Mouse (Mus musculus) CH12.LX (cell line): ENCODE results near the gene Fyb2. TPM values are rescaled to one million over a fixed set of nuclear protein-coding genes. Genes with fewer than 3 reads are reported as not detected.

ENCODE experiments used
- DNase-seq: peaks from one replicate; pipeline ENCODE4 v3.0.0-alpha.2; 2013; ENCODE audit errors: extremely low read depth
- H3K27ac ChIP-seq: 2 replicates; pipeline ENCODE4 v1.5.1; 2012; ENCODE audit warnings: low read depth, mild to moderate bottlenecking, control low read depth, moderate library complexity; ENCODE audit not compliant: insufficient read depth
- H3K27me3 ChIP-seq: replicated peaks from 2 replicates; pipeline ENCODE3; 2012; ENCODE audit warnings: inconsistent platforms
- H3K36me3 ChIP-seq, 2 experiments: replicated peaks in 1 of 2; 2 replicates each; pipeline versions ENCODE3 to v1.6.1; 2012; ENCODE audit warnings: inconsistent platforms in 1 of 2, low read length in 1 of 2, mild to moderate bottlenecking in 1 of 2, mixed read lengths in 1 of 2, moderate library complexity in 1 of 2; ENCODE audit not compliant: control insufficient read depth in 1 of 2, insufficient read depth in 1 of 2
- H3K4me1 ChIP-seq, 2 experiments: 2 replicates each; pipeline ENCODE4 v1.6.1; 2012; ENCODE audit warnings: inconsistent platforms in 1 of 2, moderate library complexity in 1 of 2; ENCODE audit not compliant: insufficient read depth in 2 of 2, control insufficient read depth in 1 of 2
- H3K4me2 ChIP-seq: 2 replicates; pipeline ENCODE4 v1.6.1; 2012; ENCODE audit warnings: low read depth, mild to moderate bottlenecking, control low read depth; ENCODE audit not compliant: poor library complexity, insufficient read depth, severe bottlenecking
- H3K4me3 ChIP-seq, 3 experiments: fragments of 150-350 bp in 1 of 3; sonication (generic) in 1 of 3; replicated peaks in 1 of 3; 2 replicates each; pipeline versions ENCODE3 to v1.5.1; 2011 to 2012; ENCODE audit warnings: low read depth in 2 of 3, low read length in 2 of 3, mild to moderate bottlenecking in 2 of 3, moderate library complexity in 2 of 3, control low read depth in 1 of 3, improper control_type of control experiment in 1 of 3, inconsistent platforms in 1 of 3, mixed read lengths in 1 of 3; ENCODE audit not compliant: poor library complexity in 1 of 3
- H3K79me2 ChIP-seq: replicated peaks from 2 replicates; pipeline ENCODE4 v1.6.1; 2012; ENCODE audit warnings: mild to moderate bottlenecking, moderate library complexity; ENCODE audit not compliant: control insufficient read depth, poor library complexity, insufficient read depth, severe bottlenecking; ENCODE audit errors: extremely low read depth
- H3K9ac ChIP-seq: 2 replicates; pipeline ENCODE4 v1.6.1; 2012; ENCODE audit warnings: low read depth, mild to moderate bottlenecking, control low read depth, moderate library complexity; ENCODE audit not compliant: insufficient read depth
- H3K9me3 ChIP-seq: replicated peaks from 2 replicates; pipeline ENCODE3; 2012; ENCODE audit warnings: low read length, inconsistent platforms, mixed read lengths
- BHLHE40 ChIP-seq: IDR thresholded peaks from 2 replicates; pipeline ENCODE4 v1.6.1; 2011; ENCODE audit warnings: mild to moderate bottlenecking, low read depth, low read length, improper control_type of control experiment
- CTCF ChIP-seq, 2 experiments: IDR thresholded peaks in 1 of 2; conservative IDR thresholded peaks in 1 of 2; 2 replicates each; pipeline ENCODE4 v1.5.1; 2011 to 2012; ENCODE audit warnings: low read depth in 2 of 2, low read length in 2 of 2, improper control_type of control experiment in 1 of 2, inconsistent platforms in 1 of 2, mild to moderate bottlenecking in 1 of 2, moderate library complexity in 1 of 2
- E2F4 ChIP-seq: IDR thresholded peaks from 2 replicates; pipeline ENCODE4 v1.6.1; 2011; ENCODE audit warnings: low read depth, low read length, improper control_type of control experiment; ENCODE audit not compliant: insufficient replicate concordance
- ELF1 ChIP-seq: IDR thresholded peaks from 2 replicates; pipeline ENCODE4 v1.6.1; 2014; ENCODE audit warnings: low read depth, mild to moderate bottlenecking, inconsistent platforms, low read length, improper control_type of control experiment
- GABPA ChIP-seq: IDR thresholded peaks from 2 replicates; pipeline ENCODE4 v1.6.1; 2012; ENCODE audit warnings: low read depth, low read length, improper control_type of control experiment, inconsistent platforms; ENCODE audit not compliant: insufficient replicate concordance
- JUN ChIP-seq: IDR thresholded peaks from 2 replicates; pipeline ENCODE4 v1.6.1; 2011; ENCODE audit warnings: low read depth, mild to moderate bottlenecking, low read length, improper control_type of control experiment, moderate library complexity; ENCODE audit not compliant: insufficient read depth
- JUND ChIP-seq: conservative IDR thresholded peaks from 2 replicates; pipeline ENCODE4 v1.6.1; 2011; ENCODE audit warnings: low read depth, low read length, improper control_type of control experiment
- KAT2A ChIP-seq: IDR thresholded peaks from 2 replicates; pipeline ENCODE4 v1.6.1; 2012; ENCODE audit warnings: low read length, improper control_type of control experiment, inconsistent platforms; ENCODE audit not compliant: insufficient replicate concordance
- MAX ChIP-seq: IDR thresholded peaks from 2 replicates; pipeline ENCODE4 v1.6.1; 2011; ENCODE audit warnings: low read length, improper control_type of control experiment
- MAZ ChIP-seq: IDR thresholded peaks from 2 replicates; pipeline ENCODE4 v1.6.1; 2012; ENCODE audit warnings: low read depth, mild to moderate bottlenecking, inconsistent platforms, low read length, improper control_type of control experiment, moderate library complexity
- MYC ChIP-seq: IDR thresholded peaks from 2 replicates; pipeline ENCODE4 v1.6.1; 2011; ENCODE audit warnings: low read depth, mild to moderate bottlenecking, improper control_type of control experiment, low read length
- POLR2AphosphoS2 ChIP-seq: IDR thresholded peaks from 2 replicates; pipeline ENCODE4 v1.6.1; 2011; ENCODE audit warnings: low read depth, low read length, improper control_type of control experiment
- RAD21 ChIP-seq: IDR thresholded peaks from 2 replicates; pipeline ENCODE4 v1.6.1; 2011; ENCODE audit warnings: low read depth, mild to moderate bottlenecking, low read length, improper control_type of control experiment, moderate library complexity
- RCOR1 ChIP-seq: conservative IDR thresholded peaks from 2 replicates; pipeline ENCODE4 v1.6.1; 2012; ENCODE audit warnings: low read depth, mild to moderate bottlenecking, inconsistent platforms, low read length, improper control_type of control experiment
- SIN3A ChIP-seq: IDR thresholded peaks from 2 replicates; pipeline ENCODE4 v1.6.1; 2012; ENCODE audit warnings: low read length, improper control_type of control experiment, inconsistent platforms
- SMC3 ChIP-seq: IDR thresholded peaks from 2 replicates; pipeline ENCODE4 v1.6.1; 2011; ENCODE audit warnings: low read depth, low read length, improper control_type of control experiment
- UBTF ChIP-seq: IDR thresholded peaks from 2 replicates; pipeline ENCODE4 v1.6.1; 2012; ENCODE audit warnings: low read depth, mild to moderate bottlenecking, inconsistent platforms, low read length, improper control_type of control experiment, moderate library complexity
- USF1 ChIP-seq: IDR thresholded peaks from 2 replicates; pipeline ENCODE4 v1.6.1; 2014; ENCODE audit warnings: low read depth, mild to moderate bottlenecking, inconsistent platforms, low read length, improper control_type of control experiment
- ZC3H11A ChIP-seq: IDR thresholded peaks from 2 replicates; pipeline ENCODE4 v1.6.1; 2012; ENCODE audit warnings: low read depth, mild to moderate bottlenecking, inconsistent platforms, low read length, improper control_type of control experiment
- ZMIZ1 ChIP-seq: IDR thresholded peaks from 2 replicates; pipeline ENCODE4 v1.6.1; 2012; ENCODE audit warnings: low read depth, mild to moderate bottlenecking, inconsistent platforms, low read length, improper control_type of control experiment
- ZNF384 ChIP-seq: IDR thresholded peaks from 2 replicates; pipeline ENCODE4 v1.6.1; 2012; ENCODE audit warnings: low read depth, low read length, improper control_type of control experiment, inconsistent platforms
- dilution Hi-C: fragments of 300-500 bp; cut with MboI; formaldehyde crosslinking; loops from 2 replicates; pipeline ENCODE4 v1.14.3; 2020; ENCODE audit warnings: low sequenced_read_pairs; ENCODE audit not compliant: extremely low pct_unique_long_range_greater_than_20kb, extremely low pct_ligation_motif_present
- in situ Hi-C: fragments of 300-500 bp; cut with MboI; formaldehyde crosslinking; loops from 3 replicates; pipeline ENCODE4 v1.14.3; 2019; ENCODE audit warnings: low sequenced_read_pairs, low pct_ligation_motif_present, low pct_unique_long_range_greater_than_20kb, mixed read lengths
- polyA plus RNA-seq: library from polyadenylated mRNA; unstranded; fragments of >175 nt; gene quantifications from 2 replicates; pipeline ENCODE4 v1.2.1, GENCODE M21; 2012; ENCODE audit warnings: low read depth; ENCODE audit not compliant: insufficient read length
- total RNA-seq, 2 experiments: library from RNA; depleted of rRNA; stranded (reverse); fragments of 300-350 nt in 1 of 2; fragments of >200 nt in 1 of 2; gene quantifications; 2 replicates each; pipeline ENCODE4 v1.2.3; 2012 to 2014

The Fyb2 gene
- total and polyA plus RNA-seq, 3 experiments, result 0.28 TPM; not detected in 2

- in situ Hi-C loops (no loop called here), dilution Hi-C loops (no loop called here)
- H3K36me3 ChIP-seq, result no peaks in the 10 kb centered on the region
- H3K4me3 ChIP-seq, result no peak overlapping the region
- TF ChIP-seq JUND (no peak), BHLHE40 (no peak), ELF1 (no peak), ZNF384 (no peak), POLR2AphosphoS2 (no peak), E2F4 (no peak), UBTF (no peak), MYC (no peak), KAT2A (no peak), MAX (no peak), GABPA (no peak), ZC3H11A (no peak), RAD21 (no peak)
- H3K9ac ChIP-seq, result no peak overlapping the region
- no peak overlapping the region for H3K4me2 ChIP-seq
- no peaks in the 10 kb centered on the region for H3K79me2 ChIP-seq
- H3K27me3 ChIP-seq, result no peaks in the 10 kb centered on the region
- no peaks in the 10 kb centered on the region for H3K9me3 ChIP-seq
- no peak overlapping the region for H3K27ac ChIP-seq
- DNase-seq, result no peak
- no peaks in the 10 kb centered on the region for H3K4me1 ChIP-seq
Observed at GRCm38 (mm10) chr4:104934997-104935396, 21.7 kb downstream of the Fyb2 start.

- no peak overlapping the region for H3K4me2 ChIP-seq
- dilution Hi-C loops, result no loop called here
- no peaks in the 10 kb centered on the region for H3K27me3 ChIP-seq
- no peaks in the 10 kb centered on the region for H3K4me1 ChIP-seq
- in situ Hi-C loops, result no loop called here
- H3K36me3 ChIP-seq, result no peaks in the 10 kb centered on the region
- TF ChIP-seq POLR2AphosphoS2 (no peak), ZMIZ1 (no peak), KAT2A (no peak), JUN (no peak), RCOR1 (no peak), USF1 (no peak), SMC3 (no peak), CTCF (conservative IDR thresholded peaks at IDR 0.05 in 1 of 2, IDR thresholded peaks at IDR 0.05 in 1 of 2; ENCODE audit: low read depth in 2 of 2, low read length in 2 of 2) (no peak), SIN3A (no peak), MAZ (no peak)
- H3K79me2 ChIP-seq, result no peaks in the 10 kb centered on the region
- no peak overlapping the region for H3K4me3 ChIP-seq
- no peak overlapping the region for H3K9ac ChIP-seq
- no peak for DNase-seq
- H3K27ac ChIP-seq, result no peak overlapping the region
- H3K9me3 ChIP-seq, result no peaks in the 10 kb centered on the region
Observed at GRCm38 (mm10) chr4:104935436-104935835, 22.2 kb downstream of the Fyb2 start.
